Mouse (Mus musculus) small intestine, adult 2 months (tissue): Measurements from ENCODE around the gene Mdga1.

Experiments
- CTCF ChIP-seq: fragments of 200-500 bp; IDR thresholded peaks from 2 replicates; pipeline ENCODE4 v1.5.1; 2012; ENCODE audit warnings: low read depth, mild to moderate bottlenecking, control low read depth, inconsistent platforms, low read length, moderate library complexity, mixed read lengths; ENCODE audit not compliant: insufficient replicate concordance, insufficient read length; ENCODE audit errors: extremely low read depth
- POLR2A ChIP-seq: fragments of 200-500 bp; IDR thresholded peaks from 2 replicates; pipeline ENCODE4 v1.6.1; 2012; ENCODE audit warnings: low read depth, mild to moderate bottlenecking, control low read depth, inconsistent platforms, low read length, moderate library complexity

DNA sequence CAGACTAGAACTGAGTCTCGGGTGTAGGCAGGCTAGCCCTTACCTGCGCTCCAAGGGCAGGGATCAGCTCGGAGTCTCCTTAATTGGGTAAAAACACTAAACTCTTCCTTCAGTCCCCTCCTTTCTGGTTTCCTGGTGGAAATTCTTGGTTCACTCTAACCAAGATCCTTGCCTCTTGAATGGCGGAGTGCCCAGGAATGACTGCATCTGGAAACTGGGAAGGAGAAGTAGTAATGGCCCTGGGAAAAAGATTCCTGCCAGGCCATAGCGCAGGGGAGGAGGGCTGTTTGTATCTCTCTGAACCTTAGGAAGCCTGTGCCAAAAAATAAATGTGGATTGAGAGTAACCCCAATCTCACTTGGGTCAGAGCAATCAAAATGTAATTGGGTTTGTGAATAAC, 30.9 kb downstream of the Mdga1 start:
- TF ChIP-seq CTCF = no peak
- TF ChIP-seq POLR2A = no peak
